Mouse (Mus musculus): ENCODE data around the gene Ttc7b. TPM values are rescaled to one million over a fixed set of nuclear protein-coding genes. Genes with fewer than 3 reads are reported as not detected.

Ttc7b gene
- total RNA-seq, 2 experiments from 2014 or later: 78.9 to 85.6 TPM

DNA sequence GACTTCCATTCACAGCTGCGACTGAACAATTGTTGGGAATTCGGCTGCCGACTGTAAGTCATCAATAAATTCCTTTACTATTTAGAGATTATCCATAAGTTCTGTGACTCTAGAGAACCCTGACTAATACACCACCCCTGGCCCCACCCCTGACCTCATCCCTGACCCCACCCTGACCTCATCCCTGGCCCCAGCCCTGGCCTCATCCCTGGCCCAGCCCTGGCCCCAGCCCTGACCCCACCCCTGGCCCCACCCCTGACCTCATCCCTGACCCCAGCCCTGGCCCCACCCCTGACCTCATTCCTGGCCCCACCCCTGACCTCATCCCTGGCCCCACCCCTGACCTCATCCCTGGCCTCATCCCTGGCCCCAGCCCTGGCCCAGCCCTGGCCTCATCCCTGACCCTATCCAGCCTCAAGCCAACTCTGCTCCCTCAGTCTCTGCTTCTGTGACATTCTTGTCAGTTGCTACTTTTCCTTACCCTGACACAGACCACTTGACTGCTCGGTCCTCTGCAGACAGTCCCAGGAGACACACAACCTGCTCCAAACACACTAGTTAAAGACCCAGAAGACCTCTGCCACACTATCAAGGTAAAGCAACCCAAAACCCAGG, 55.4 kb downstream of the Ttc7b start:
- no peak for DNase-seq
- intact Hi-C loops (cut with DNase I): no loop called here

DNA sequence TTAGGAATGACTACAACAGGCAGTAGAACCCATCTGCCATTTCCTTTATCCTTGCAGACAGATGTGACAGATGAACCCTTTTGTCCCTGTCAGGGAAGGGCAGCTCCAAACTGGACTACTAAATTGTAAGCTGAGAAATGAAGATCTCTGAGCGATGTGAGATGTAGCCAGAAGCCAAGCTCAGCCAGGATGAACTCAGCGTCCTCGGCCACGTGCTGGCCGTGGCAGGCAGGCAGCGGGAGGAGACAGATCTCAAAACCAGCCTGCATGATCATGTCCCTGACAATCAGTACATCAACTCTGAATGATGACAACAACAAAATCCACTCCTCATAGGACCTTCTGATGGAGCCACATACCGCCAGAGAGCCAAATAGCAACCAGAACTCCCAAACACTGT, 62.9 kb downstream of the Ttc7b start:
- intact Hi-C loops (cut with DNase I): no loop called here
- no peak for DNase-seq

DNA sequence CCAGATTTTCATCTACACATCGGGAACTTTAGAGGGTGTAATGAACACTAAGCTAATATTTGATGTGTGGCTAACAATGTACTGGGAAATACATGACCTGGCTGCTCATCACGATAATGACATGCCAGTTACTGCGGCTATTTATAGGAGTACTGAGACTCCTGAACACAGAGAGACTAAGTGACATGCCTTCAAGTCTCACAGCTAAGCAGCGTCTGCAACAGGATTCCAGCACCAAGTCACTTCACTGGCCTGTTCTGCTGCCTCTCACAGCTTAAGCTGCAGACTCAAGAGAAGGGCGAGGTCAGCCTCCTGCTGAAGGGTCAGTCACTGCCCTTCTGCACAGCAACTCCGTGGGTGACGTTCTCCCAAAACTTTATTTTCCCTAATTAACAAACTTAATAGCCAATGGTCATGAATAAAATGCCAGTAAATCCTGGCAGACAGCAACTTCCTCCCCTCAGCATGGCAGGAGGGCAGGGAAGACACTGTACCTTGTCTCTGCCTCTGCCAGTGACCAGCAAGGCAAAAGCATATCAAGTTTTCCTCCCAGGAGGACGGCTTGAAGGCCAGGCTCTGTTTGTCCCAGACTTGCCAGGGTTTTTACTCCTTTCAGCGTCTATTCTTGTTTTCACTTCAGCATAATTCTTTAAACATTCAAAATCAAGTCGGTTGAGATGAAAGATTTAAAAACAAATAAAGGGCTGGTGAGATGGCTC, 64.2 kb downstream of the Ttc7b start:
- no peak for DNase-seq
- intact Hi-C loops (cut with DNase I): no loop called here

GRCm38 (mm10) chr12:100455453-100455852, 65.2 kb downstream of the Ttc7b start:
- DNase-seq: no peak
- intact Hi-C loops (cut with DNase I): no loop called here

DNA sequence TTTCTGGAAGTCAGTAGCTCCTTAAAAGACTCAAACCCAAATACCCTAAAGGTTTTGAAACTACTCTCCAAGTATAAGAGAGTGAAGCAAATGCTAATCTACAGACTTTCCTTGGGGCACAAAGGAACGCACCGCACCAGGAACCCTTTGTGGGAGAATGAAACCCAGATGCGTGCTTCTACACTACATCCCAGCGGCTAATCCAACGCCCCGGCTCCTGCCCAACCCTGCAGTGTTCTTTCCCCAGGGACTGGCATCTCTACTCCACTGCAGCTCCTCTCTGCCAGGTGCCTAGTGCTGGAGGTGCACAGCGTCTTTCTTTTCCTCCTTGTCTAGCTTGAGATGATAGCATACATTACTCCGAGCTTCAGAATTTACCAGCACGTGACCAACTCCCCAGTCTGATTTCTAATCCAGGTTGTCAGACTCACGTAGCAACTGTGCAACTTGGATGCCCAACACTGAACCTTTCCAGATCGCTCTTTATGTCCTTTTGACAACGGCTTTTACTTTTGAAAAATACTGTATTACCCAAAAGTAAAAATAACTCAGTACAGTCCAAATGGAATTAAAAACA, 72.8 kb downstream of the Ttc7b start:
- intact Hi-C loops (cut with DNase I): no loop called here
- DNase-seq: no peak

GRCm38 (mm10) chr12:100447161-100447560, 73.5 kb downstream of the Ttc7b start:
- intact Hi-C loops (cut with DNase I): no loop called here
- DNase-seq: no peak

GRCm38 (mm10) chr12:100445686-100446085, 74.9 kb downstream of the Ttc7b start:
- DNase-seq: no peak
- intact Hi-C loops (cut with DNase I): no loop called here

DNA sequence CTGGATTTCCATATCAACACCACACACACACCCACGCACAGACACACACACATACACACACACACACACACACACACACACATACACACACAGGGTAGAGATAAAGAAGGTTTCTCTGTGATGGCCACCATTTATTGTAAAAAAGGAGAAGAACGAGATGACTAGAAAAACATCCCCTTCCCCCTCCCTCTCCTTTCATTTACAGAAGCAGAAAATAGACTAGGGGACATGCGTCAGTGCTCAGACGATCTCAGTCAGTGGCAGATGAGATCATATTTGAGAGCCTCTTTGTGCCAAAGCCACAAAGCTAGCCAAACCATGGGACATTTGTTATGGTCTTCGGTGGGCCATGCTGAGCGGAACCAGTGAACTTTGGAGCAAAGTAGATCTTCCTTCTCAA, 75.4 kb downstream of the Ttc7b start:
- intact Hi-C loops (cut with DNase I): no loop called here
- no peak for DNase-seq

GRCm38 (mm10) chr12:100444671-100445165, 75.9 kb downstream of the Ttc7b start:
- intact Hi-C loops (cut with DNase I): no loop called here
- DNase-seq: no peak

DNA sequence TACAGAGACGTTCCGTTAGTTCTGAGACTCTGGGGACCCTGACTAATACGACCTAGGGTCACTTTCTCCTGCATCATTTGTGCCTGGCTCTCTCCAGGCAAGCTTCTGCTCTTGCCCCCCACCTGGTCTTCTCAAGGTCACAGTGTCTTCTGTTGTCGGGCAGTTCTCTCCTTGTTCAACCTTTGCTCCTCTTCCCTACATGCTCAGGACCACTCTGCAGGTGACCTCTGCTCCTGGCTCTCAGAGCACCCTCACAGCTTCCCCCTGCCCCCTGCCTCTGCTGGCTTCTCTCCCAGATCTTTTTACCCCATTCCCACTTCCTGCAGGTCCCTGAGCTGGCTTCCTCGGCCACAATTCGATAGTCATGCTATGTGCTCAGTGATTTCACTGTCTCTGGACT, 77.2 kb downstream of the Ttc7b start:
- intact Hi-C loops (cut with DNase I): no loop called here
- no peak for DNase-seq

DNA sequence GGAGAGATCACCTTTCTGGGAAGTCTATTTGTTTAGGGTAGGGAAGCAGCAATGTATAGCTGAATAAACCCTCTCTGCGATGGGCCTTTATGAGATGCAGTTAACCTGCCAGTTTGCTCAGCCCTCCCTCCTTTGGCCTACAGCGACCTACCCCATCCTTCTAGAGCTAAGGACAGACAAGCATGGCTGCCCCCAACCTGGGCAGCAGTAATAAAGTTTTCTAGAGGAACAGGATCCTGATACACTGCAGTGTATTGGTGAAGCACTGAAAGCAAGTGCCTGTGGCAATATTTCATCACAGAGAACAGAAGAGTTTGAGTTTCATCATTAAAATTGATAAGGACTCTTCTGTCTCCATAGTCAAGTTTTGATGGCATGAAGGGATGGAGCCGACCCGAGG, 79.0 kb downstream of the Ttc7b start:
- intact Hi-C loops (cut with DNase I): no loop called here
- no peak for DNase-seq

- DNase-seq: no peak
- intact Hi-C loops (cut with DNase I): no loop called here
Measured at GRCm38 (mm10) chr12:100439883-100440282, 80.7 kb downstream of the Ttc7b start.

GRCm38 (mm10) chr12:100439145-100439755, 81.4 kb downstream of the Ttc7b start:
- intact Hi-C loops (cut with DNase I): no loop called here
- no peak for DNase-seq

- intact Hi-C loops (cut with DNase I): no loop called here
- DNase-seq: no peak
Measured at GRCm38 (mm10) chr12:100438509-100438908, 82.1 kb downstream of the Ttc7b start.

- intact Hi-C loops (cut with DNase I): no loop called here
- no peak for DNase-seq
Measured at GRCm38 (mm10) chr12:100437862-100438261, 82.8 kb downstream of the Ttc7b start.

- intact Hi-C loops (cut with DNase I): no loop called here
- no peak for DNase-seq
Measured at GRCm38 (mm10) chr12:100435763-100436162, 84.9 kb downstream of the Ttc7b start.

GRCm38 (mm10) chr12:100431830-100432229, 88.8 kb downstream of the Ttc7b start:
- intact Hi-C loops (cut with DNase I): no loop called here
- no peak for DNase-seq

DNA sequence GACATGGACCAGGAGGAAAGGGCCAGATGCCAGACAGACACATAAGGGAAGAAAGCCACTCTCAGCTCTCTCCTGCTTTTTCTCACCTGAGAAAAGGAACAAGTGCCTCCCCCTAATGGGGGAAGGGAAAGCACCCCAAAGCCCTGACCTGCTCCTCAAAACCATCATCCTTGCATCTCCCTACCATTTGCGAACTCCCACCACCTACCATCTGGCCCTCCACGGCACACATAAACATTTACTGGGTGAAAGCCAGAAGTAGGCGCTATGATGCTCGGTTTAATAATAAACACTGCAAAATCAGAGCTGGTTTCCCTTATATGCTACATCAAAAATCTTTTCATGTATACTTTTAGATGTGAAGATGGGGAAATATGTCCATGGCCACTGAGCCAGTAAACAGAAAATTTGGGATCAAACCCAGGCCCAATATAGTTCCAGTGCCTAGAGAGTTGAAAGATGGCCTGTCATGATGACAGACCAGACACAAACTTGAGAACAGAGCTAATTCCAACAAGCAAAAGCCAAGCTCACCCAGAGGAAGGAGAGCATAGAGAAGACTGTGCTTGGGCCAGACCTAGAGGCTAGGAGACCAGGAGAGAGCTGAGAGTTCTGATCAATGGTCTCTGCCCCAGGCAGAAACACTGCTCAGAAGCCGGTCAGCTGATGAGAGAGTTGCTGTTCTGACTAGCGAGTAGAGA, 91.1 kb downstream of the Ttc7b start:
- intact Hi-C loops (cut with DNase I): loop anchor here (10.0 kb wide), 1 partner anchor 145 kb away; no protein-coding TSS in a partner anchor
- no peak for DNase-seq

DNA sequence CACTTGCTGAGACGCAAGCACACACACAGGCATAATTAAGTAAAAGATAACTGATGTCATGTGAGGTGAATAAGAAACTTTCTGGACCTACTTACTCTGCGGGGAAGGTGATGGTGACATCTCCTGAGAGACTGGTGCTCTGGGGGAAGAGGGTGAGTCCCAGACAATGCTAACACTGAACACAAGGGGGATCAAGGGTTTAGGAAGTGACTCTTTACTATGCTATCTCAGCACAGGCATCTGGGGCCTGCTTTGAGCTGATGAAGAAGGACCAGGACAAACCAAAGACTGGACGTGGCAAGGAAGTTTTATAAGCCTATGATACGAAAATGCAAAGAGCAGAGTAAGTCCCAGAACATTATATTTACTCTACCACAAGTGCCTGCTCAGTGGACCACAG, 92.4 kb downstream of the Ttc7b start:
- intact Hi-C loops (cut with DNase I): loop anchor here (10.0 kb wide), 1 partner anchor 147 kb away; no protein-coding TSS in a partner anchor
- no peak for DNase-seq

GRCm38 (mm10) chr12:100426212-100426611, 94.4 kb downstream of the Ttc7b start:
- intact Hi-C loops (cut with DNase I): loop anchor here (10.0 kb wide), 1 partner anchor 149 kb away; no protein-coding TSS in a partner anchor

GRCm38 (mm10) chr12:100425028-100425427, 95.6 kb downstream of the Ttc7b start:
- intact Hi-C loops (cut with DNase I): loop anchor here (2.0 to 10.0 kb wide), 2 partner anchors 150 to 222 kb away; no protein-coding TSS in a partner anchor

More at GRCm38 (mm10) chr12:100426212-100426611, 94.4 kb downstream of the Ttc7b start:
- no peak for DNase-seq

More at GRCm38 (mm10) chr12:100425028-100425427, 95.6 kb downstream of the Ttc7b start:
- no peak for DNase-seq
